Mouse (Mus musculus) limb, embryonic 13.5 days (tissue): ENCODE measurements around the gene Slmap. TPM values are rescaled to one million over a fixed set of nuclear protein-coding genes. Genes with fewer than 3 reads are reported as not detected.

Source experiments
- polyA plus RNA-seq: library from polyadenylated mRNA; unstranded; fragments of >200 nt; fragmentation: Nextera tagmentation; extraction: Ambion mirVana; gene quantifications from 2 replicates; pipeline ENCODE4 v1.2.1, GENCODE M21; 2015

Gene Slmap
- polyA plus RNA-seq, 1 experiment from 2014 or later = 16.4 TPM

Other genes with a start within 250 kb of the Slmap start
- gene Dennd6a, start 38.9 kb upstream of the Slmap start, polyA plus RNA-seq = 27.7 and 28.1 TPM in 2 replicates
- 656 and 713 TPM in 2 replicates for gene Arf4, start 103.1 kb upstream of the Slmap start, polyA plus RNA-seq
- gene Pde12, start 135.0 kb upstream of the Slmap start, polyA plus RNA-seq = 9.4 and 10.0 TPM in 2 replicates
- 0.04 and 0.06 TPM in 2 replicates for gene Dnah12, start 158.3 kb upstream of the Slmap start, polyA plus RNA-seq